Mouse (Mus musculus): ENCODE data around the gene Gm8947. TPM values are rescaled to one million over a fixed set of nuclear protein-coding genes. Genes with fewer than 3 reads are reported as not detected.
"Not testable (repeated sequence)": the region's sequence is repeated elsewhere in the genome, so short reads cannot be mapped to it uniquely, and the experiment has no call there.

Gm8947 gene
- total and polyA plus RNA-seq, 2 experiments from 2014 or later: not detected

DNA sequence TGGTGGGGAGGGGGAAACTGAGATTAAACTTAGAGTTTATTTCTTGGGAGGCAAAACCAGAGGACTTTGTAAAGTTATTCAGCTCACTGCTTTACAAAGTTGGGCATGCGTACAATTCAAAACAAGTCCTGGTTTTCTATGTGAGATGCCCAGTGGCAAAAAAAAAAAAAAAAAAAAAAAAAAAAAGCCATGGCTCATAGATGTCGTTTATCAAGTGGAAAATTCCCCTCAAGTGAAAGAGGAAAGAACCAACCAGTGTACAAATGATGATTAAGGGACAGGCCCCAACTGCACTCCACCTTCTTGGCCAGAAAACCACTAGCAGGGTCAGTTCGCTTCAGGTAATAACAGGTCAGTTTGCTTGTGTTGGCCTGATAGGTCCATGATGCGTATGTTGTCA lies 3.7 kb upstream of the Gm8947 start:
- no peaks in the 10 kb centered on the region for H3K36me3 ChIP-seq (ENCODE audit: insufficient read depth, low read length)
- 94% methylated on average over 4 of the region's 4 CpGs for WGBS
- no peak for TF ChIP-seq CTCF (IDR thresholded peaks at IDR 0.05; ENCODE audit: low read depth)
- no peak overlapping the region for H3K4me3 ChIP-seq (ENCODE audit: low read length)
- H3K4me2 ChIP-seq (ENCODE audit: low read depth, low read length): no peak overlapping the region
- ATAC-seq: no peak
- no peaks in the 10 kb centered on the region for H3K4me1 ChIP-seq (ENCODE audit: insufficient read depth, low read length)
- no peaks in the 10 kb centered on the region for H3K27me3 ChIP-seq (ENCODE audit: insufficient read depth, low read length)
- H3K9ac ChIP-seq (replicated peaks; ENCODE audit: low read length): no peak overlapping the region
- no peak overlapping the region for H3K27ac ChIP-seq
- no peak for DNase-seq (ENCODE audit: low spot score)
- no peaks in the 10 kb centered on the region for H3K9me3 ChIP-seq (ENCODE audit: low read length)

DNA sequence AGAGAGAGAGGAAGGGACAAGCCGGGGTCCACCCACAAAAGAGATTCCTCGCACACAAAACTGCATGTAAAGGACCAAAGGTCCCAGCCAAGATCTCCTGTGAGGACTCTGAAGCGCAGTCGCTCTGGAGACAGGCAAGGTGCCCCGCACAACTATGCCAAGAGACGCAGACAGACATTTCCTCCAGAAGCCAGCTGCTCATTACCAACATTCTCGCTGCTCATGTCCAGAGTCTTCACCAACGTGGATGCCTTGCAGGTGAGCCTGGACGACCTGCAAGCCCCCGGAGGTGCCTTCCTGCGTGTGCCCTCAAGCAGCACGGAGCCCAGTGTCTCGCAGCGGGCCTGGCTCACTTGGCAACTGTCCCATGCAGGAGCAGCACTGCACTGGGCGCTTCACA lies 563 bp downstream of the Gm8947 start:
- not testable (repeated sequence) for H3K4me2 ChIP-seq (ENCODE audit: low read depth, low read length); H3K27ac ChIP-seq; H3K9me3 ChIP-seq (ENCODE audit: low read length); H3K27me3 ChIP-seq (ENCODE audit: insufficient read depth, low read length); ATAC-seq; H3K4me1 ChIP-seq (ENCODE audit: insufficient read depth, low read length); H3K4me3 ChIP-seq (ENCODE audit: low read length); H3K9ac ChIP-seq (replicated peaks; ENCODE audit: low read length); DNase-seq (ENCODE audit: low spot score); H3K36me3 ChIP-seq (ENCODE audit: insufficient read depth, low read length)
- 93% methylated on average over 15 of the region's 15 CpGs for WGBS

DNA sequence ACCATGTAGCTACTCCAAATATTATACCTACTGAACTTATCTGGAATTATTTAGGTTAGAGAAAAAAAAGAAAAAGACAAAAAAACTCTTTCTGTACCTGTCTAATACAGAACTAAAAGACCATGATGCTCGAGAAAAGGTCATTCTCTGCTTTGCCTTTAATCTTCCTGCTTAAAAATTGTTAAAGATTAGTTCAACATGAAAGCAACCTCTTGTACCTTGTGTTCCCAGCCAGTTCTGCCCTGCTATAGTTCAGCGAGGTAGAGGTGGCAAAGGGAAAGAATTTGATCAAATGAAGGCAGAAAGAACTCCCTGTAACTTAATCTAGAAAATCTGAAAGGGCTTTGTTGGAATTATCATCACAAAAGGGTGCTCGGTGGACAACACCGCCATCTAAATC lies 3.8 kb downstream of the Gm8947 start:
- not testable (repeated sequence) for H3K4me2 ChIP-seq (ENCODE audit: low read depth, low read length); H3K27me3 ChIP-seq (ENCODE audit: insufficient read depth, low read length); H3K4me3 ChIP-seq (ENCODE audit: low read length); H3K27ac ChIP-seq; H3K4me1 ChIP-seq (ENCODE audit: insufficient read depth, low read length); ATAC-seq; H3K9ac ChIP-seq (replicated peaks; ENCODE audit: low read length); H3K36me3 ChIP-seq (ENCODE audit: insufficient read depth, low read length); DNase-seq (ENCODE audit: low spot score); H3K9me3 ChIP-seq (ENCODE audit: low read length)
- 74% methylated on average over 4 of the region's 4 CpGs for WGBS

DNA sequence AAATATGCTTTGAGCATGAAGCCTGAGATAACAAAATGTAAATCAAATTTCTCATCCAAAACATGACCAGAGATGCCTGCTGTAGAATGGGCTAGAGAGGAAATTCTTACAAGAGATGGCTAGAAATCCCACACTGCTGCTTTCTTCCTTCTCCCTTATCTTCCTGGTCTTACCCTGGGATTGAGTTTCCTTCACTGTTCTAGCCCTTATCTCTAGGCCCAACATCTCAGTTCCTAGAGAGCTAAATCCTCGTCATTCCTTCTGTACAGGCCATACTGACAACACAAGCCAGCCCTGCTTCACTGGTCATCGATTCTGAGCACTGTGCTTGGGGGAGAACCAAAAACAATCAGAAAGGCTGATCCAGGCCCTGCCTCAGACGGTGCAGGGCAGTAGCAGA lies 4.5 kb downstream of the Gm8947 start:
- not testable (repeated sequence) for H3K27ac ChIP-seq; H3K4me3 ChIP-seq (ENCODE audit: low read length); DNase-seq (ENCODE audit: low spot score); ATAC-seq; H3K9me3 ChIP-seq (ENCODE audit: low read length); H3K36me3 ChIP-seq (ENCODE audit: insufficient read depth, low read length); H3K4me2 ChIP-seq (ENCODE audit: low read depth, low read length); H3K27me3 ChIP-seq (ENCODE audit: insufficient read depth, low read length); H3K4me1 ChIP-seq (ENCODE audit: insufficient read depth, low read length); H3K9ac ChIP-seq (replicated peaks; ENCODE audit: low read length)
- 92% methylated on average over 3 of the region's 3 CpGs for WGBS

DNA sequence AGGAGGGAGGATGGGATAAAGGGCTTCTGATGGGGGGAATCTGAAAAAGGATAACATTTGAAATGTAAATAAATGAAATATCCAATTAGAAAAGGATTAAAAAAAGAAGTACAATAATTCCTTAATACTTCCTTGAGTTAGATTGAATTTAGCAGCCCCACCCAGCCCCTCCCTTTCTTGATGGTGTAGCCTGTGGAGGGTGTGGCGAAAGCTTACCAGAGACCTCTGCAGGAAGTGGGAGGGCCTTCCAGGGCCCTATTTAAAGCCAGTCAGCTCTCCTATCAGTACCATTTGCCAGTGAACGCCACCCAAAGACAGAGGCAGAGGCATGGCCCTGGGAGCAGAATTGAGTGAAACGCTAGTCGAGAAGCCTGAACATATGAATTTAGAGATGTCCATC lies 5.9 kb downstream of the Gm8947 start, which contains the start of gene Gm47995:
Gene Gm47995 (plus strand): TSS at position 329 of the 400 bp plus-strand sequence.
- ATAC-seq; H3K36me3 ChIP-seq (ENCODE audit: insufficient read depth, low read length); H3K4me2 ChIP-seq (ENCODE audit: low read depth, low read length); H3K4me1 ChIP-seq (ENCODE audit: insufficient read depth, low read length); H3K27ac ChIP-seq; H3K27me3 ChIP-seq (ENCODE audit: insufficient read depth, low read length); H3K9me3 ChIP-seq (ENCODE audit: low read length); DNase-seq (ENCODE audit: low spot score); H3K9ac ChIP-seq (replicated peaks; ENCODE audit: low read length); H3K4me3 ChIP-seq (ENCODE audit: low read length): not testable (repeated sequence)
- WGBS: 100% methylated on average over 1 of the region's 4 CpGs

DNA sequence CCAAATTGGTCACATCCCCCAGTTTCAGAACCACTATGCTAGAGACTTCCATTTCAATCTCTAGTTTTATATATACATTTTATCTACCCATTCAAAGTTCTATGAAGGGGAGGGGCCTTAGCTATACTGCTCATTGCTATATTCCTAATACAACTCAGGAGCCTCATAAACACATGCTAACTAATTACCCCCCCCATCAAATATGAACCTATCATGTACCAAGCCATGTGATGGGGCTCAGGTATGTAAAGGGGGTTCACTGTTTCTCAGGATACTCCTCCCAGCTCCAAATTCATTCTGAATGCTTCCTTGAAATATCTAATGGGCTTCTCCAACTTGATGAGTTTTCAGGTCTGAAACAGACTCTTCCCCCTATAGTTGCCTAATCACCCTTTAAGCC lies 8.4 kb downstream of the Gm8947 start:
- not testable (repeated sequence) for ATAC-seq; H3K4me1 ChIP-seq (ENCODE audit: insufficient read depth, low read length); DNase-seq (ENCODE audit: low spot score); H3K9ac ChIP-seq (replicated peaks; ENCODE audit: low read length); H3K27me3 ChIP-seq (ENCODE audit: insufficient read depth, low read length); H3K36me3 ChIP-seq (ENCODE audit: insufficient read depth, low read length); H3K9me3 ChIP-seq (ENCODE audit: low read length); H3K4me3 ChIP-seq (ENCODE audit: low read length); H3K4me2 ChIP-seq (ENCODE audit: low read depth, low read length); H3K27ac ChIP-seq

DNA sequence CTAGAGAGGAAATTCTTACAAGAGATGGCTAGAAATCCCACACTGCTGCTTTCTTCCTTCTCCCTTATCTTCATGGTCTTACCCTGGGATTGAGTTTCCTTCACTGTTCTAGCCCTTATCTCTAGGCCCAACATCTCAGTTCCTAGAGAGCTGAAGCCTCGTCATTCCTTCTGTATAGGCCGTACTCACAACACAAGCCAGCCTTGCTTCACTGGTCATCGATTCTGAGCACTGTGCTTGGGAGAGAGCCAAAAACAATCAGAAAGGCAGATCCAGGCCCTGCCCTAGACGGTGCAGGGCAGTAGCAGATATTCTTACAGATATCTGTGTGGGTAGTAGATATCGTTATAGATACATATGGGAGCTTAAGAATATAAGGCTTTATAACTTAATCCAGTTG lies 10.6 kb downstream of the Gm8947 start:
- WGBS: 48% methylated on average over 3 of the region's 5 CpGs
- H3K27me3 ChIP-seq (ENCODE audit: insufficient read depth, low read length); ATAC-seq; H3K9ac ChIP-seq (replicated peaks; ENCODE audit: low read length); H3K4me2 ChIP-seq (ENCODE audit: low read depth, low read length); H3K27ac ChIP-seq; H3K9me3 ChIP-seq (ENCODE audit: low read length); H3K36me3 ChIP-seq (ENCODE audit: insufficient read depth, low read length); H3K4me3 ChIP-seq (ENCODE audit: low read length); DNase-seq (ENCODE audit: low spot score); H3K4me1 ChIP-seq (ENCODE audit: insufficient read depth, low read length): not testable (repeated sequence)

DNA sequence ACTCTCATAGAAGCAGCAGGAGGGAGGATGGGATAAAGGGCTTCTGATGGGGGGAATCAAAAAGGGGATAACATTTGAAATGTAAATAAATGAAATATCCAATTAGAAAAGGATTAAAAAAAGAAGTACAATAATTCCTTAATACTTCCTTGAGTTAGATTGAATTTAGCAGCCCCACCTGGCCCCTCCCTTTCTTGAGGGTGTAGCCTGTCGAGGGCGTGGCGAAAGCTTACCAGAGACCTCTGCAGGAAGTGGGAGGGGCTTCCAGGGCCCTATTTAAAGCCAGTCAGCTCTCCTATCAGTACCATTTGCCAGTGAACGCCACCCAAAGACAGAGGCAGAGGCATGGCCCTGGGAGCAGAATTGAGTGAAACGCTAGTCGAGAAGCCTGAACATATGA lies 11.6 kb downstream of the Gm8947 start, which contains the start of gene 3110040M04Rik:
Gene 3110040M04Rik (plus strand): TSS at position 304 of the 400 bp plus-strand sequence.
- not testable (repeated sequence) for ATAC-seq; H3K36me3 ChIP-seq (ENCODE audit: insufficient read depth, low read length); H3K4me3 ChIP-seq (ENCODE audit: low read length); H3K4me1 ChIP-seq (ENCODE audit: insufficient read depth, low read length); DNase-seq (ENCODE audit: low spot score); H3K4me2 ChIP-seq (ENCODE audit: low read depth, low read length); H3K27ac ChIP-seq; H3K27me3 ChIP-seq (ENCODE audit: insufficient read depth, low read length); H3K9ac ChIP-seq (replicated peaks; ENCODE audit: low read length); H3K9me3 ChIP-seq (ENCODE audit: low read length)
- WGBS: no CpG with 5 or more reads among the region's 6 CpGs

DNA sequence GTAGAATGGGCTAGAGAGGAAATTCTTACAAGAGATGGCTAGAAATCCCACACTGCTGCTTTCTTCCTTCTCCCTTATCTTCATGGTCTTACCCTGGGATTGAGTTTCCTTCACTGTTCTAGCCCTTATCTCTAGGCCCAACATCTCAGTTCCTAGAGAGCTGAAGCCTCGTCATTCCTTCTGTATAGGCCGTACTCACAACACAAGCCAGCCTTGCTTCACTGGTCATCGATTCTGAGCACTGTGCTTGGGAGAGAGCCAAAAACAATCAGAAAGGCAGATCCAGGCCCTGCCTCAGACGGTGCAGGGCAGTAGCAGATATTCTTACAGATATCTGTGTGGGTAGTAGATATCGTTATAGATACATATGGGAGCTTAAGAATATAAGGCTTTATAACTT lies 16.3 kb downstream of the Gm8947 start:
- 65% methylated on average over 2 of the region's 5 CpGs for WGBS
- not testable (repeated sequence) for H3K4me1 ChIP-seq (ENCODE audit: insufficient read depth, low read length); H3K4me2 ChIP-seq (ENCODE audit: low read depth, low read length); H3K9me3 ChIP-seq (ENCODE audit: low read length); H3K27ac ChIP-seq; H3K27me3 ChIP-seq (ENCODE audit: insufficient read depth, low read length); H3K9ac ChIP-seq (replicated peaks; ENCODE audit: low read length); DNase-seq (ENCODE audit: low spot score); ATAC-seq; H3K36me3 ChIP-seq (ENCODE audit: insufficient read depth, low read length); H3K4me3 ChIP-seq (ENCODE audit: low read length)

DNA sequence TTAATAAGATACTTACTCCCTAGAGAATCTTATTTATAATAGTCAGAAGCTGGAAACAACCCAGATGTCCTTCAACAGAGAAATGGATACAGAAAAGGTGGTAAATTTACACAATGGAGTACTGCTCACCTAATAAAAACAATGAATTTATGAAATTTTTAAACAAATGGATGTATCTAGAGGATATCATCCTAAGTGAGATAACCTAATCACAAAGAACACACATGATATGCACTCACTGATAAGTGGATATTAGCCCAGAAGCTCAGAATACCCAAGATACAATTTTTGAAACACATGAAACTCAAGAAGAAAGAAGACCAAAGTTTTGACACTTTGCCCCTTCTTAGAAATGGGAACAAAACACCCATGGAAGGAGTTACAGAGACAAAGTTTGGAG lies 16.8 kb downstream of the Gm8947 start:
- not testable (repeated sequence) for H3K4me1 ChIP-seq (ENCODE audit: insufficient read depth, low read length); H3K4me3 ChIP-seq (ENCODE audit: low read length); H3K4me2 ChIP-seq (ENCODE audit: low read depth, low read length); H3K9me3 ChIP-seq (ENCODE audit: low read length); ATAC-seq; H3K36me3 ChIP-seq (ENCODE audit: insufficient read depth, low read length); DNase-seq (ENCODE audit: low spot score); H3K27me3 ChIP-seq (ENCODE audit: insufficient read depth, low read length); H3K27ac ChIP-seq; H3K9ac ChIP-seq (replicated peaks; ENCODE audit: low read length)

All from hindbrain, postnatal 0 days (tissue).